Mouse (Mus musculus) ES-E14 (cell line): ENCODE results near the gene Atp5s.

Source experiments
- MAFK ChIP-seq: IDR thresholded peaks from 2 replicates; pipeline ENCODE4 v1.6.1; 2014; ENCODE audit warnings: mild to moderate bottlenecking, low read depth, low read length, inconsistent platforms; ENCODE audit not compliant: insufficient read depth
- ZNF384 ChIP-seq: IDR thresholded peaks from 2 replicates; pipeline ENCODE4 v1.6.1; 2012; ENCODE audit warnings: low read depth, low read length, inconsistent platforms

GRCm38 (mm10) chr12:69768841-69769240 lies 44.1 kb downstream of the Atp5s start:
- TF ChIP-seq MAFK (no peak), ZNF384 (no peak)
